Mouse (Mus musculus) lung, embryonic 15.5 days (tissue): Measurements from ENCODE around the gene Epha2. TPM values are rescaled to one million over a fixed set of nuclear protein-coding genes. Genes with fewer than 3 reads are reported as not detected.
A peak's percentile ranks its signal among the peaks of the same experiment; 100 is the strongest.

Experiments used
- ATAC-seq: fragments of 200-750 bp; cut with Nextera tagmentation; 2 replicates; pipeline ENCODE4 v1.8.0; 2017; ENCODE audit warnings: moderate number of reproducible peaks, borderline replicate concordance; ENCODE audit not compliant: low FRiP score, low TSS enrichment; ENCODE audit errors: extremely low read depth
- H3K27ac ChIP-seq: fragments of 300-500 bp; sonication (generic); 2 replicates; pipeline ENCODE4 v1.5.1; 2015; ENCODE audit warnings: moderate library complexity, mild to moderate bottlenecking, inconsistent platforms
- H3K27me3 ChIP-seq: fragments of 300-500 bp; sonication (generic); 2 replicates; pipeline ENCODE4 v1.6.1; 2015; ENCODE audit warnings: inconsistent platforms
- H3K36me3 ChIP-seq: fragments of 300-500 bp; sonication (generic); 2 replicates; pipeline ENCODE4 v1.6.1; 2015; ENCODE audit warnings: inconsistent platforms
- H3K4me1 ChIP-seq: fragments of 300-500 bp; sonication (generic); 2 replicates; pipeline ENCODE4 v1.6.1; 2015; ENCODE audit warnings: inconsistent platforms
- H3K4me2 ChIP-seq: fragments of 300-500 bp; sonication (generic); 2 replicates; pipeline ENCODE4 v1.6.1; 2015; ENCODE audit warnings: inconsistent platforms, mild to moderate bottlenecking, moderate library complexity
- H3K4me3 ChIP-seq: fragments of 300-500 bp; sonication (generic); 2 replicates; pipeline ENCODE4 v1.5.1; 2015; ENCODE audit warnings: mild to moderate bottlenecking, inconsistent platforms
- H3K9ac ChIP-seq: fragments of 300-500 bp; sonication (generic); 2 replicates; pipeline ENCODE4 v1.6.1; 2015; ENCODE audit warnings: inconsistent platforms
- H3K9me3 ChIP-seq: fragments of 300-500 bp; sonication (generic); 2 replicates; pipeline ENCODE4 v1.6.1; 2016; ENCODE audit warnings: inconsistent platforms
- WGBS: fragments of 180-500 bp; shearing (Covaris S2); methylation state at CpG from one replicate; pipeline ENCODE4 v1.1.7; 2015; 5-methylcytosine and 5-hydroxymethylcytosine counted together
- polyA plus RNA-seq: library from polyadenylated mRNA; unstranded; fragments of >200 nt; fragmentation: Nextera tagmentation; extraction: Ambion mirVana; gene quantifications from 2 replicates; pipeline ENCODE4 v1.2.1, GENCODE M21; 2015

The Epha2 gene
- polyA plus RNA-seq, 1 experiment from 2014 or later = 11.0 TPM

- Histone ChIP-seq H3K4me3 (no peak overlapping the region), H3K27ac (peak overlapping the region; percentile 56), H3K4me2 (no peak overlapping the region), H3K4me1 (peaks cover 46% of the 10 kb centered on the region), H3K9me3 (no peaks in the 10 kb centered on the region), H3K9ac (no peak overlapping the region), H3K36me3 (peaks cover 34% of the 10 kb centered on the region; the same call in 1 of the 2 replicates), H3K27me3 (no peaks in the 10 kb centered on the region)
- no peak for ATAC-seq
- WGBS = 53% methylated on average over 7 of the region's 7 CpGs
Observed at GRCm38 (mm10) chr4:141316023-141316422, 15.0 kb downstream of the Epha2 start.

DNA sequence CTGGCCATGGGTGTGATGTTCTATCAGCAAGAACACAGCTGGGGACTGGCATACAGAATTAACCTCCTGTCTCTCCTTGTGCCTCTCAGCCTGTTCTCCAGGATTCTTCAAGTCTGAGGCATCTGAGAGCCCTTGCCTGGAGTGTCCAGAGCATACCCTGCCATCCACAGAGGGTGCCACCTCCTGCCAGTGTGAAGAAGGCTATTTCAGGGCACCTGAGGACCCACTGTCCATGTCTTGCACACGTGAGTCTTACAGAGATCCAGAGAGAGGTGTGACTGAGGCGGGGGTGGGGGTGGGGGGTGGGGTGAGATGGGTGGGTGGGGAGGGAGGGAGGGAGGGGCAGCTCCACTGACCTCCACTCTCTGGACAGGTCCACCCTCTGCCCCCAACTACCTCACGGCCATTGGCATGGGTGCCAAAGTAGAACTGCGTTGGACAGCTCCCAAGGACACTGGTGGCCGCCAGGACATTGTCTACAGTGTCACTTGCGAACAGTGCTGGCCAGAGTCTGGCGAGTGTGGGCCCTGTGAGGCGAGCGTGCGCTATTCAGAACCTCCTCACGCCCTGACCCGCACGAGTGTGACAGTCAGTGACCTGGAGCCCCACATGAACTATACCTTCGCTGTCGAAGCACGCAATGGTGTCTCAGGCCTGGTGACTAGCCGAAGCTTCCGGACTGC is 15.6 kb downstream of the Epha2 start:
- Histone ChIP-seq H3K27me3 (no peaks in the 10 kb centered on the region), H3K4me3 (no peak overlapping the region), H3K4me2 (no peak overlapping the region), H3K27ac (peak overlapping the region; percentile 56), H3K4me1 (peaks cover 40% of the 10 kb centered on the region), H3K9ac (no peak overlapping the region), H3K36me3 (peaks cover 40% of the 10 kb centered on the region), H3K9me3 (no peaks in the 10 kb centered on the region)
- 77% methylated on average over 18 of the region's 18 CpGs for WGBS
- no peak for ATAC-seq

DNA sequence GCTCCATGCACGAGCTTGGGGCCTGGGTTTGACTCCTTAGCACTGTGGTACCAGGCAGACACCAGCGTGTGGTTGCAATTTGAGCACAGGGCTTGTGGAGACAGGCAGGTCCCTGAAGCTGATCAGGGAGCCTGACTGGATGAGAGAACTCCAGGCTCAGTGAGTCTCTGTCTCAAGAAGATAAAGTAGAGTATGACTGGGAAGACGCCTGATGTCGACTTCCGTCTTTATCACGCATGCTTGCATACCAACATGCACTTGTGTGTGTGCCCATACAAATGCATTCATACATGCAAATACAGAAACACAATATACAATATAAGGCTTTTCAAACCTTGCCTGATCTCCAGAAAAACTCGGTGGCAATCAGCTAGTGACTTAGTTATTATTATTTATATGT is 16.9 kb downstream of the Epha2 start:
- no peak for ATAC-seq
- WGBS = 73% methylated on average over 7 of the region's 7 CpGs
- no peak overlapping the region for H3K4me2 ChIP-seq
- H3K9ac ChIP-seq = no peak overlapping the region
- H3K4me1 ChIP-seq = peaks cover 27% of the 10 kb centered on the region
- H3K36me3 ChIP-seq = peaks cover 53% of the 10 kb centered on the region
- H3K27me3 ChIP-seq = no peaks in the 10 kb centered on the region
- no peak overlapping the region for H3K27ac ChIP-seq
- no peak overlapping the region for H3K4me3 ChIP-seq
- H3K9me3 ChIP-seq = no peaks in the 10 kb centered on the region

- ATAC-seq = no peak
- WGBS = 74% methylated on average over 11 of the region's 11 CpGs
- H3K4me3 ChIP-seq = no peak overlapping the region
- no peaks in the 10 kb centered on the region for H3K27me3 ChIP-seq
- peaks cover 11% of the 10 kb centered on the region for H3K4me1 ChIP-seq
- no peak overlapping the region for H3K4me2 ChIP-seq
- H3K9me3 ChIP-seq = no peaks in the 10 kb centered on the region
- no peak overlapping the region for H3K27ac ChIP-seq
- H3K9ac ChIP-seq = no peak overlapping the region
- peaks cover 59% of the 10 kb centered on the region for H3K36me3 ChIP-seq
Observed at GRCm38 (mm10) chr4:141322526-141322925, 21.5 kb downstream of the Epha2 start.

- Histone ChIP-seq H3K4me1 (peaks cover 11% of the 10 kb centered on the region), H3K9me3 (no peaks in the 10 kb centered on the region), H3K4me3 (no peak overlapping the region), H3K27me3 (no peaks in the 10 kb centered on the region), H3K36me3 (peaks cover 48% of the 10 kb centered on the region), H3K9ac (no peak overlapping the region), H3K4me2 (no peak overlapping the region), H3K27ac (0 out of 2 replicates have a peak overlapping the region, but pooled peaks have one; percentile 29)
- 77% methylated on average over 6 of the region's 6 CpGs for WGBS
- ATAC-seq = no peak
Observed at GRCm38 (mm10) chr4:141324771-141325191, 23.7 kb downstream of the Epha2 start.

DNA sequence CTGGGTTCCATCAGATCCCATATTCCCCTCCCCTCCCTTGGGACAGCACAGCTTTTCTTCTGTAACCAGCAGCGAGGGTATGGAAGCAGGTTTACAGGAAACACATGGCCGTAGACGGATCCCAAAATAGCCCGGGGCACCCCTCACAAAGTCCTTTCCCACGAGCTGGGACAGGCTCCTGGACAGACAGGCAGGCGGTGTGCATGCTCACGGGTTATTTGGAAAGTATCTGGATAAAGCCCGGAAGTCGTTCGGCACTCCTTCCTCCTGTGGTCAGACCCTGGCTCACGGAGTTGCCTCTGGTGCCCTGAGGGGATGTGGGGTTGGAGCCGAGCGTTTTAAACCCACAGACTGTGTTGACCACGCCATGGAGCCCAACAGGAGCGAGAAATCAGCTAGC is 24.6 kb downstream of the Epha2 start:
- Histone ChIP-seq H3K4me2 (no peak overlapping the region), H3K4me3 (no peak overlapping the region), H3K9me3 (no peaks in the 10 kb centered on the region), H3K36me3 (peaks cover 43% of the 10 kb centered on the region), H3K9ac (no peak overlapping the region), H3K4me1 (peaks cover 11% of the 10 kb centered on the region), H3K27ac (peak overlapping the region; percentile 29; the same call in 1 of the 2 replicates), H3K27me3 (no peaks in the 10 kb centered on the region)
- 60% methylated on average over 15 of the region's 15 CpGs for WGBS
- ATAC-seq = no peak

DNA sequence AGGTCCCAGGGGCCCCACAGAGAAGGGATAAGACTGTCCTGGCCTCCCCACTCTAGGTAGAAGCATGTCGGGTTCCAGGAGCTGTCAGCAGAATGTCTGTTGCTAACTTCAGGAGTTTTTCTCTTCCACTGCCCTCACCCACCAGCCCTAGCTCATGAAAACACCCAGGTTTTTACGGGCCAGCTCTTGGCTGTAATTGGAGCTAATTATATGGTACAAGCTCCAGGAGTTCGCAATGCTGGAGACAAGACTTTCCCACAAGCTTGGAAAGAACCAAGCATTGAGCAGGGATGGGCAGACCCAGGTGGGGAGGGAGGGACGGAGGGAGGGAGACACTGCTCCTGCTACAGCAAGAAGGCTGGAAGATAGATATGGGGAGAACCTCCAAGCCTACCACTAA is 26.0 kb downstream of the Epha2 start:
- no peaks in the 10 kb centered on the region for H3K9me3 ChIP-seq
- no peak for ATAC-seq
- no peak overlapping the region for H3K4me3 ChIP-seq
- H3K9ac ChIP-seq = no peak overlapping the region
- H3K4me2 ChIP-seq = no peak overlapping the region
- H3K36me3 ChIP-seq = peaks cover 29% of the 10 kb centered on the region
- peaks cover 11% of the 10 kb centered on the region for H3K4me1 ChIP-seq
- 67% methylated on average over 4 of the region's 4 CpGs for WGBS
- no peak overlapping the region for H3K27ac ChIP-seq
- H3K27me3 ChIP-seq = no peaks in the 10 kb centered on the region

GRCm38 (mm10) chr4:141328742-141329141 is 27.7 kb downstream of the Epha2 start:
- ATAC-seq = no peak
- Histone ChIP-seq H3K9ac (no peak overlapping the region), H3K36me3 (peaks cover 13% of the 10 kb centered on the region), H3K4me3 (no peak overlapping the region), H3K27me3 (no peaks in the 10 kb centered on the region), H3K9me3 (no peaks in the 10 kb centered on the region), H3K27ac (no peak overlapping the region), H3K4me2 (no peak overlapping the region), H3K4me1 (peaks cover 11% of the 10 kb centered on the region)
- WGBS = 85% methylated on average over 9 of the region's 9 CpGs

DNA sequence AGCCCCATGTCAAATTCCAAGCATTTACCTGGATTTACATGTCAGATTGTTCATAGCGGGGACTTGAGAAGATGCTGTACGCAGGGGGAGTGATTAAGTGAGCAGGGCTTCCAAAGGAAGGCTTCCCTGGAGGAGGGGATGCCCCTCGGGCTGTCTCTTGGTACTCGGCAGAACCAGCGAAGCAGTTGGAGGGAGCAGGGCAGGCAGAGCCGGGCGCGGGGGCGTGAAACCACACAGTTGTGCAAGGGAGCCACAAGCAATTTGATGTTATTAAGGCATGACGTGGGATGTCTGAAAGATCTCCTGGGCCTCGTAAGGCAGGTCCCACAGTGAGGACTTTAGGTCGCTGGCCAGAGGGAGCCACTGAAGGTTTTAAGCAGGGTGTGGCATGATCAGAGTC is 28.9 kb downstream of the Epha2 start:
- H3K27ac ChIP-seq = no peak overlapping the region
- H3K4me2 ChIP-seq = no peak overlapping the region
- H3K4me1 ChIP-seq = peaks cover 12% of the 10 kb centered on the region
- H3K9me3 ChIP-seq = no peaks in the 10 kb centered on the region
- peaks cover 6% of the 10 kb centered on the region for H3K36me3 ChIP-seq
- no peaks in the 10 kb centered on the region for H3K27me3 ChIP-seq
- 62% methylated on average over 12 of the region's 12 CpGs for WGBS
- no peak overlapping the region for H3K9ac ChIP-seq
- ATAC-seq = no peak
- H3K4me3 ChIP-seq = no peak overlapping the region

DNA sequence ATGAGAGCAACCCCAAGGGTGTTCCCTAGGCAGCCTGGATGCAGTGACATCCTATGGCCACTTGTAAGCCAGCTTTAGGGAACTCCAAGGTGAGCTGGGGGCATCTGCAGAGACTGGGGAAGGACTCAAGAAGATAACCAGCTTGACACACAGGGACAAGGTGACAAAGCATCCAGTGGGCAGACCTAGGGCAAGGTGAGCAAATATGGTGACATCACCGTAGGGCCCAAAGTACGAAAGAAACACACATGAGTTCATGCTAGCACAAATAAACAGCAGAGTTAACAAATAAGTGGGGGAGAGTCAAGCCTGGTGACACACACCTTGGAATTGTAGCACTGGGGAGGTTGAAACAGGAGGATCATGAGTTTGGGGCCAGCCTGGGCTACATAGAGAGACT is 30.4 kb downstream of the Epha2 start:
- WGBS = 89% methylated on average over 2 of the region's 2 CpGs
- Histone ChIP-seq H3K36me3 (peaks cover 6% of the 10 kb centered on the region), H3K4me3 (no peak overlapping the region), H3K4me1 (peaks cover 19% of the 10 kb centered on the region; the same call in 1 of the 2 replicates), H3K27me3 (no peaks in the 10 kb centered on the region), H3K9ac (no peak overlapping the region), H3K4me2 (no peak overlapping the region), H3K9me3 (no peaks in the 10 kb centered on the region), H3K27ac (no peak overlapping the region)
- no peak for ATAC-seq

DNA sequence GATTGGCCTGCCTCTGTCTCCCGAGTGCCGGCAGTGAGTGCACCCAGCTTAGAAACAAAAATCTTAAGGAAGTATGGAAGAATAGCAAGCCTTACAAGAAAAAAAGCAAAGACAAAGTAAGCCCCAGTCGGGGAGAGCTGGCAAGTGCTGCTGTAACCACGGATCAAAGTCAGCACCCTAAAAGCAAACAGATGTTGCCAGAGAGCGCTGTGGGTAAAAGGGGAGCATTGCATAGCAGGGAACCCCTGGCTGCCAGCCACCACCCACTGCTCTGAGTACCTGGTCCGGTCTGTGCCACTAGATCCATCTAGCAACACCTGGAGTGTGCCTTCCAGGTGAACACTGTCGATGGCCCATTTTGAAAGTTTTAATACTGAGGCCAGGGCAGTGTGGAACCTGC is 31.2 kb downstream of the Epha2 start:
- Histone ChIP-seq H3K9me3 (no peaks in the 10 kb centered on the region), H3K27me3 (no peaks in the 10 kb centered on the region), H3K4me3 (no peak overlapping the region), H3K36me3 (peaks cover 6% of the 10 kb centered on the region), H3K4me1 (peaks cover 19% of the 10 kb centered on the region; the same call in 1 of the 2 replicates), H3K4me2 (no peak overlapping the region), H3K27ac (no peak overlapping the region), H3K9ac (no peak overlapping the region)
- ATAC-seq = no peak
- WGBS = 66% methylated on average over 7 of the region's 7 CpGs

DNA sequence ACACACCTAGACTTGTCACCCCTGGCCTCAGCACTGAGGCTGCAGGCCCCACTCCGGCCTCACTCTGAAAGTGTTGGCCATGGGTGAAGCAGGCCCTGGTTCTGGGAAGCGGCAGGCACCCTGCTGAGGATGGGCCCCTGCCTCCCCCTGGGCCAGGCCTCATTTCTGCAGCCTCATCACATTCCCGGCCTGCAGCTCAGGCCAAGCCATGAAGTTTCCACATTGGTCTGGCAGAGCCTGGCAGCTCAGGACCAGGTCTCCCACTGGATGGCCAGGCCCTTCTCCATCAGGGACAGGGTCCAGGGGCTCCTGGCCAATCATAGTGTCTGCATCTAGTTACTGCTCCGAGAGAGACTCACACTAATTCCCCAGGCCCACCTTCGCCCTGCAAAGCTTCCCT is 33.7 kb downstream of the Epha2 start:
- Histone ChIP-seq H3K9me3 (no peaks in the 10 kb centered on the region), H3K27ac (peak overlapping the region; percentile 60), H3K9ac (no peak overlapping the region), H3K36me3 (no peaks in the 10 kb centered on the region), H3K4me3 (no peak overlapping the region), H3K27me3 (no peaks in the 10 kb centered on the region), H3K4me1 (peaks cover 35% of the 10 kb centered on the region), H3K4me2 (no peak overlapping the region)
- ATAC-seq = no peak
- WGBS = 67% methylated on average over 5 of the region's 5 CpGs
